Mouse (Mus musculus) heart, embryonic 12.5 days (tissue): ENCODE measurements around the gene Mbtps1. TPM values are rescaled to one million over a fixed set of nuclear protein-coding genes. Genes with fewer than 3 reads are reported as not detected.

Experiments used
- ATAC-seq: fragments of 200-750 bp; cut with Nextera tagmentation; 2 replicates; pipeline ENCODE4 v1.8.0; 2017; ENCODE audit warnings: moderate TSS enrichment, moderate library complexity; ENCODE audit not compliant: insufficient number of reproducible peaks, low FRiP score
- H3K27ac ChIP-seq: fragments of 300-500 bp; sonication (generic); 2 replicates; pipeline ENCODE4 v1.5.1; 2016; ENCODE audit warnings: mild to moderate bottlenecking, moderate library complexity; ENCODE audit not compliant: poor library complexity, severe bottlenecking
- H3K27me3 ChIP-seq: fragments of 300-500 bp; sonication (generic); replicated peaks from 2 replicates; pipeline ENCODE4 v1.6.1; 2016; ENCODE audit warnings: mild to moderate bottlenecking, moderate library complexity
- H3K36me3 ChIP-seq: fragments of 300-500 bp; sonication (generic); 2 replicates; pipeline ENCODE4 v1.6.1; 2016; ENCODE audit warnings: mild to moderate bottlenecking, moderate library complexity
- H3K4me1 ChIP-seq: fragments of 300-500 bp; sonication (generic); replicated peaks from 2 replicates; pipeline ENCODE4 v1.6.1; 2016; ENCODE audit warnings: mild to moderate bottlenecking
- H3K4me2 ChIP-seq: fragments of 300-500 bp; sonication (generic); 2 replicates; pipeline ENCODE4 v1.6.1; 2016; ENCODE audit warnings: mild to moderate bottlenecking, moderate library complexity
- H3K4me3 ChIP-seq: fragments of 300-500 bp; sonication (generic); 2 replicates; pipeline ENCODE4 v1.5.1; 2016; ENCODE audit warnings: mild to moderate bottlenecking
- H3K9ac ChIP-seq: fragments of 300-500 bp; sonication (generic); 2 replicates; pipeline ENCODE4 v1.6.1; 2016; ENCODE audit warnings: mild to moderate bottlenecking, moderate library complexity
- H3K9me3 ChIP-seq: fragments of 300-500 bp; sonication (generic); replicated peaks from 2 replicates; pipeline ENCODE4 v1.6.1; 2016; ENCODE audit warnings: mild to moderate bottlenecking, moderate library complexity
- WGBS: fragments of 180-500 bp; shearing (Covaris S2); methylation state at CpG from one replicate; pipeline ENCODE4 v1.1.7; 2016; 5-methylcytosine and 5-hydroxymethylcytosine counted together
- polyA plus RNA-seq: library from polyadenylated mRNA; unstranded; fragments of >200 nt; fragmentation: Nextera tagmentation; extraction: Ambion mirVana; gene quantifications from 2 replicates; pipeline ENCODE4 v1.2.1, GENCODE M21; 2016

The Mbtps1 gene
- polyA plus RNA-seq, 1 experiment from 2014 or later, result 99.4 TPM

DNA sequence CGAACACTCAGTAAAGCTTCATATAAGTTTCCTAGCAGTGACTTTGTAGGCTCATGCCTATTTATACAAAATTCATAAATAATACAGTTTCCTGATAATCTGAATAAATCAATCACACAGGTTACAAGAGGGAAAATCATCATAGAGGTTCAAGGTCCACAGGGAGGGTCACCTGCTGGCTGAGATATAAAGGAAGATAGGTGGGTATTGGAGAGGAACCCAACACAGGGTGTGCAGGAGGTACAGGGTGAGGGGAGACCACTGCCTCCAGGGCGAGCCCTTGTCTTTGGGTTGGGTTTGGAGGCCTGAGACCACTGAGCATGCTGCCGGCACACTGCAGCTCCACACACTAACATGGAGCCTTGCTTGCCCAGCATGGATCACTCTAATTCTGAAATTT, 27.1 kb downstream of the Mbtps1 start:
- Histone ChIP-seq H3K9me3 (no peaks in the 10 kb centered on the region), H3K9ac (no peak overlapping the region), H3K4me1 (peaks cover 14% of the 10 kb centered on the region; the same call in 1 of the 2 replicates), H3K27me3 (no peaks in the 10 kb centered on the region), H3K36me3 (peaks cover 98% of the 10 kb centered on the region), H3K4me3 (no peak overlapping the region), H3K4me2 (no peak overlapping the region), H3K27ac (no peak overlapping the region)
- no peak for ATAC-seq
- WGBS, result 91% methylated on average over 3 of the region's 3 CpGs

DNA sequence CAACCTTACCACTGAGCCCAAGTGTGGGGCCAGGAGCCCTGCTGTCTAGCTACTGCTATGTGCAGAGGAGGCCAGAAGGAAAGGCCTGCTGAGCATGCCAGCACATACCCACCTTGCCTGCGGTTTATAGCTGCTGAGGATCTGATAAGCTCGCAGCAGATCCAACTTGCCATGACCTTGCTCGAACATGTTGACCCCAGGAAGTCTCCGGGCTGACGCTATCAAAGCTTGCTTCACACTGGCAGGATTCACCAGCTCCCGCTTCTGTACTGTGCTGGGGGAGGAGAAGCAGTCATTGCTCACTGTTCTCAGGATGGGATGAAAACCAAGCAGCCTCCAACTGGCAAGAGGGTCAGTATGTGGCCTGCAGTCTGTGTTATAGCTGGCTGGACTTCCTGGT, 27.6 kb downstream of the Mbtps1 start:
- Histone ChIP-seq H3K4me3 (no peak overlapping the region), H3K4me2 (no peak overlapping the region), H3K4me1 (peaks cover 14% of the 10 kb centered on the region; the same call in 1 of the 2 replicates), H3K27ac (no peak overlapping the region), H3K9me3 (no peaks in the 10 kb centered on the region), H3K36me3 (peaks cover 93% of the 10 kb centered on the region), H3K9ac (no peak overlapping the region), H3K27me3 (no peaks in the 10 kb centered on the region)
- WGBS, result 63% methylated on average over 6 of the region's 6 CpGs
- no peak for ATAC-seq

DNA sequence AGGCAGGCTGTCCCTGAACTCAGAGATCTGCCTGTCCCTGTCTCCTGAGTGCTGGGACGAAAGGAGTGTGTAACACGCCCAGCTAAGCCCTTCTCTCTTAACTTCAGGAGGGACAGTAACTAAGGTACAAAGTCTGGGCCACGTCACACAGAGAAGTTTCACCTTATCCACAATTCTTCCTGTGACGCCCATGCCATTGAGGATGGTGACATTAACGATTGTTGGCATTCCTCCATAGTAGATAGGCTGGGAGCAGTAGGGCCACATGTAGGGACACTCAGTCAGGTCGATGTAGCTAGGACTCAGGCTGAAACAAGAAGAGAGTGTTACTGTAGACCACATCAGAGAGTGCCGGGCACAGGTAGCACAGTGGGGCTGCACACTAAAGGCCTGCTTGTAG, 29.8 kb downstream of the Mbtps1 start:
- Histone ChIP-seq H3K9ac (no peak overlapping the region), H3K4me2 (no peak overlapping the region), H3K27ac (no peak overlapping the region), H3K4me3 (no peak overlapping the region), H3K9me3 (no peaks in the 10 kb centered on the region), H3K36me3 (peaks cover 92% of the 10 kb centered on the region), H3K4me1 (peaks cover 14% of the 10 kb centered on the region; the same call in 1 of the 2 replicates), H3K27me3 (no peaks in the 10 kb centered on the region)
- ATAC-seq, result no peak
- WGBS, result 90% methylated on average over 7 of the region's 7 CpGs

DNA sequence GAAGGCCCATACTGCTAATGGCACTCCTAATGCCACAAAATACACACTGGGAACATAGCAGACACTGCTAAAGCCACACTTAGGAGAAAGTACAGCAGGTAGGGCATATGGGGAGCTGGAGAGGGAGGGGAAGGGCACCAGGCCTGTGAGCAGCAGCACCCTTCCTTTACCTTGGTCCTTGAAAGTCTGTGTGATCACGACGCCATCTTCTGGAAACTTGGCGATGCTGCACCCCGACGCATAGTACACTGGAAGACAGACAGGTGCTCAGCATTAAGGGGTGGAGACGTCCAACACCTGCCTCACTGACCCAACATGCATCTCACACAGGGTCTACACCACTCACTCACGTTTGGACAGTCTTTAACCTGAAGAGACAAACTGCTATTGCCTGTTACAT, 38.4 kb downstream of the Mbtps1 start:
- peaks cover 96% of the 10 kb centered on the region for H3K36me3 ChIP-seq
- H3K9me3 ChIP-seq, result no peaks in the 10 kb centered on the region
- WGBS, result 74% methylated on average over 7 of the region's 7 CpGs
- no peak for ATAC-seq
- peaks cover 17% of the 10 kb centered on the region for H3K4me1 ChIP-seq
- H3K27ac ChIP-seq, result no peak overlapping the region
- no peak overlapping the region for H3K4me2 ChIP-seq
- H3K27me3 ChIP-seq, result no peaks in the 10 kb centered on the region
- H3K9ac ChIP-seq, result no peak overlapping the region
- H3K4me3 ChIP-seq, result no peak overlapping the region

DNA sequence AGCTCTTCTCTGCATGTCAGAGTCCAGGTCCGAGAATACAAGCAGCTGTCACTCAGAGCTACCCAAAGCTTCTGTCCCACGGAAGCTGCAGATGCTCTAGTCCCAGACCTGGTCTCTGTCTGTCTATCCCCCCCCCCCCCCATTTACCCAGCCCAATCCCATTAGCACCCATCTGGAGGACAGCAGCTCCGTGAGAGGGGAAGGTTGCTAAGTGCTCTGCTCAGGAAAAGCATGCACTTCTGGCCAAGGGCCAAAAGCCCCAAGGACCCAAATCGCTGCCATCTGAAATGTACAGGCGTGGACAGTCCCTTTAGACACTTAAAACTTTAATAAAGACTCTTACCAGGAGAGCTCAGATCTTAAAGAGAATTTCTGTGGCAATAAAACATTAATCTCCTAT, 41.9 kb downstream of the Mbtps1 start:
- H3K27me3 ChIP-seq, result no peaks in the 10 kb centered on the region
- no peak for ATAC-seq
- peaks cover 18% of the 10 kb centered on the region for H3K4me1 ChIP-seq
- H3K4me2 ChIP-seq, result no peak overlapping the region
- 54% methylated on average over 5 of the region's 5 CpGs for WGBS
- no peak overlapping the region for H3K4me3 ChIP-seq
- no peaks in the 10 kb centered on the region for H3K9me3 ChIP-seq
- H3K9ac ChIP-seq, result no peak overlapping the region
- no peak overlapping the region for H3K27ac ChIP-seq
- peaks cover 99% of the 10 kb centered on the region for H3K36me3 ChIP-seq

DNA sequence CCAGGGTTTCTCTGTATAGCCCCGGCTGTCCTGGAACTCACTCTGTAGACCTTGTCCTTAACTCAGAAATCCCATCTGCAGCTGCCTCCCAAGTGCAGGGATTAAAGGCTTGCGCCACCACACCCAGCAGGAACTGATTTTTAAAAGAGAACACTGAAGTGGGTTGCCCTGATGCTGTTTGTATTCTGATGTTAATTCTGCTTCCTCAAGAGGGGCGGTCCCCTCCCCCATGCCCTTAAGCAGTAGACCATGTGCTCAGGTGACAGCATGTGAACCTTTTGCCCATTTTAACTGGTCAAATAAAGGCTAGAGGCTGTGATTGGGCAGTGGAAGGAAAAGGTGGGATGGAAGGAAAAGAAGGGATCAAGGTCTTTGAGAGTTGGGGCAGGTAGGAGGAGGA, 42.8 kb downstream of the Mbtps1 start:
- no peak overlapping the region for H3K4me2 ChIP-seq
- no peak for ATAC-seq
- 76% methylated on average over 3 of the region's 3 CpGs for WGBS
- peaks cover 22% of the 10 kb centered on the region for H3K4me1 ChIP-seq
- H3K4me3 ChIP-seq, result no peak overlapping the region
- H3K36me3 ChIP-seq, result peaks cover 99% of the 10 kb centered on the region
- H3K27me3 ChIP-seq, result no peaks in the 10 kb centered on the region
- H3K9me3 ChIP-seq, result no peaks in the 10 kb centered on the region
- no peak overlapping the region for H3K9ac ChIP-seq
- H3K27ac ChIP-seq, result no peak overlapping the region

DNA sequence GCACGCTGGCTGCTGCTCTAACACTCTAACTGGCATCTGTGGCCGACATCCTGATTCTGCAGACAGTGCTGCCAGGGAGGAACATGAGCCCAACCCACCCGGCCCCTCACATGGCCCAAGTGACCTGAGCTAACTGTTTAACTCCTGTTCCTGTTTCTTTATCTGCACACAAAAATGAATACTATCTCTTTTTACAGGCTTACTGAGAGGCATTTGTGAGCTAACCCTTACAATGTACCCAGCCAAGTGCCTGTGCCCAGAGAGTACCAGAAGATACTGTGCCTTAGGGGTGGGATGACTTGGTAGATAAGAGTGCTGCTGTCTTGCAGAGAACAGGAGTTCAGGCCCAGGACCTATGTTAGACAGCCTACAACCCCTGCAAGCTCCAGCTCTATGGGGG, 43.6 kb downstream of the Mbtps1 start:
- no peaks in the 10 kb centered on the region for H3K27me3 ChIP-seq
- no peaks in the 10 kb centered on the region for H3K9me3 ChIP-seq
- H3K9ac ChIP-seq, result no peak overlapping the region
- no peak overlapping the region for H3K4me2 ChIP-seq
- no peak for ATAC-seq
- peaks cover 98% of the 10 kb centered on the region for H3K36me3 ChIP-seq
- peaks cover 19% of the 10 kb centered on the region for H3K4me1 ChIP-seq
- no peak overlapping the region for H3K4me3 ChIP-seq
- 86% methylated on average over 3 of the region's 3 CpGs for WGBS
- H3K27ac ChIP-seq, result no peak overlapping the region

DNA sequence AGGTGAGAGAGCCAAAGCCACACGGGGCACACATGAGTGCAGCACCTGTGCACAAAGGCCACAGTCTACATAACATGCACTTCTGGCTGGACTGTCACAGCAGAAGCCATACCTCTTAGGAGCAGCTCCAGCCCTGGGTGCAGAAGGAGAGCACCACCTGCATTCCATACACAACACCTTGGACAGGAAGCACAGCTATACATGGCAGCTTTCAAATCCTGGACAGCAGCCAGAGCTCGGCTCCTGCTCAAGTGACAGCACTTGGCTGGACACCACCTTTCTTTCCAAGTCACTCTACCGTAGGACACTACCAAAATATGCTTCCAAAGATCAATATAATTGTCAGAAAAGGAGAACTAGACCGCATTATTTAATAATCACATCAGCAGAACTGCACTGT, 45.1 kb downstream of the Mbtps1 start:
- Histone ChIP-seq H3K9me3 (no peaks in the 10 kb centered on the region), H3K36me3 (peaks cover 98% of the 10 kb centered on the region), H3K9ac (no peak overlapping the region), H3K27me3 (no peaks in the 10 kb centered on the region), H3K27ac (no peak overlapping the region), H3K4me1 (peaks cover 5% of the 10 kb centered on the region; the same call in 1 of the 2 replicates), H3K4me2 (no peak overlapping the region), H3K4me3 (no peak overlapping the region)
- 85% methylated on average over 4 of the region's 4 CpGs for WGBS
- ATAC-seq, result no peak

DNA sequence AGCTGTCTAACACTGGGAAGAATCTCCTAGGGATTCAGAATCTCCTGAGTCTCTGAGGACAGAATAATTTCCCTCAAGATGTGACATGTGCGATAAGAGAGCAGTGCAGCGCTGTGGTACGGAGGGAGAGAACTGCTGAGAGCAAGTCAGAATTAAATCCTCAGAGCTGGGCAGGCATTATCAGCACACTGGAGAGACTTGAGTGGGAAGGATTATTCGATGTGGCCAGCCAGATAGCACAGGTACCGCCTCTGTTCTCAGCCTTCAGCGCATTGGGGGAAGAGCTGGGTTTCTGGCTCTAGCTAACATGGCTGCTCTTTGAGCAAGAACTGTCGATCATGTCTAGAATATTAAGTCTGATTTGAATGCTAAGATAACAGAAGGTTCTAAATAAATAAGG, 46.8 kb downstream of the Mbtps1 start:
- Histone ChIP-seq H3K4me2 (no peak overlapping the region), H3K27ac (no peak overlapping the region), H3K9ac (no peak overlapping the region), H3K36me3 (peaks cover 94% of the 10 kb centered on the region), H3K9me3 (no peaks in the 10 kb centered on the region), H3K4me1 (peaks cover 5% of the 10 kb centered on the region; the same call in 1 of the 2 replicates), H3K4me3 (no peak overlapping the region), H3K27me3 (no peaks in the 10 kb centered on the region)
- WGBS, result 68% methylated on average over 7 of the region's 7 CpGs
- ATAC-seq, result no peak

DNA sequence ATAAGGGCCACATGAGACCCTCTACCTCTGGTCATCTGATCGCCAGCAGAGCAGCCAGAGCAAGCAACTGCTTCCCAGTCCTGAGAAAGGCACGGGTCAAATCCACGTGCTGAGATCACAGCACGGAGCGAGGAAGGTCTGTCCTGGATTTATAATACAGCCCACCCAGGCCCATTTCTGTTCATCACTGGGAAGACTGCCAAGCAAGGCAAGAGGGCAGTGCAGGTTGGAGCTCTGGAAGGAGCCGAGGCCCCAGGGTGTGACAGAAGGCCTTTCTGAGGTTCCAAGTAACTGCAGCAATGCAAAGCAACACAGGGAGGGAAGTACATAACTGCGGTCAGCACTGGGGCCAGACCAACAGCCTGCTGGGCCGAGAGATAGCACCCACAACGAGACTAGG, 48.1 kb downstream of the Mbtps1 start:
- Histone ChIP-seq H3K4me1 (peaks cover 13% of the 10 kb centered on the region), H3K27me3 (no peaks in the 10 kb centered on the region), H3K27ac (no peak overlapping the region), H3K36me3 (peaks cover 91% of the 10 kb centered on the region), H3K4me3 (no peak overlapping the region), H3K9me3 (no peaks in the 10 kb centered on the region), H3K4me2 (no peak overlapping the region), H3K9ac (no peak overlapping the region)
- no peak for ATAC-seq
- WGBS, result 85% methylated on average over 9 of the region's 9 CpGs

DNA sequence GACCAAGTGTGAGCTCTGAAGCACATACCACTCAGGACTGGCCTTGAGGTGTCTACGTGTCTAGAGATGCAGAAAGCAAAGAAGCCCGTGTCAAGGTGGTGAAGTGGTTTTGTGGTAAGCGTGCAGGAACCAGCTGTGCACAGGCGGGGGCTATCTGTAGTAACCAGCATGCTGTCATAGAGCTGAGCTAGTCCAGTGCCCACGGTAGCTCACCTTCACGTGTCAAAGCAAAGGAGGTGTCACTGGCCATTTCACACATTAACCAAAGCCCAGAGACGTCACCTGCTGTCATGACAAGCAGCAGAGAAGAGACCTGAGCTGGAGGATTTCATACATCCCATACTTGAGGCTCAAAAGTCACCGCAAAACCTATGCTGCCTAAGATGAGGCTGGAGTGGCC, 52.4 kb downstream of the Mbtps1 start:
- Histone ChIP-seq H3K36me3 (peaks cover 47% of the 10 kb centered on the region), H3K27ac (no peak overlapping the region), H3K9me3 (no peaks in the 10 kb centered on the region), H3K4me3 (no peak overlapping the region), H3K4me2 (no peak overlapping the region), H3K27me3 (peaks cover 27% of the 10 kb centered on the region), H3K9ac (no peak overlapping the region), H3K4me1 (peaks cover 28% of the 10 kb centered on the region)
- 67% methylated on average over 8 of the region's 8 CpGs for WGBS
- ATAC-seq, result no peak

DNA sequence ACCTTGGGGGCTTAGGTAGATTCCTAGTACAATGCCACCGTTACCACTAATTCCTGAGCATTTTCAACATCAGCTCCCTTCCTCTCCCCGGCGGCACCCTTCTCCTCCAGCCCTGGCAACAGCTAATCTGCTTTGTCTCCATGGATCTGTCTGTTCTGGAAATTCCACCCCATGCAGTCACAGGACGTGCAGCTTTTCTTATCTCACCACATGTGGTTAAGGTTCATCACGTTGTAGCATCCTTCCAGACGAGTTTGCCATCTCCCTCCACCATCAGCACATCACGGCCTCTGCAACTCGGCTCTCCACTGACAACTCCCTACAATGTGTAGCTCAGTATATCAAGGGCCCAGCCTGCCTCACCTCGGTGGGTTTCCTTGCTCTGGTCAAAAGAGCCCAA, 53.0 kb downstream of the Mbtps1 start:
- WGBS, result 28% methylated on average over 9 of the region's 9 CpGs
- no peak overlapping the region for H3K27ac ChIP-seq
- ATAC-seq, result no peak

More for the DNA sequence above, 53.0 kb downstream of the Mbtps1 start:
- Histone ChIP-seq H3K36me3 (peaks cover 42% of the 10 kb centered on the region), H3K4me3 (no peak overlapping the region), H3K4me2 (no peak overlapping the region), H3K4me1 (peaks cover 28% of the 10 kb centered on the region), H3K9ac (no peak overlapping the region), H3K27me3 (peaks cover 33% of the 10 kb centered on the region), H3K9me3 (no peaks in the 10 kb centered on the region)
